Mouse (Mus musculus): ENCODE measurements around the gene Slc7a5.
A peak's percentile ranks its signal among the peaks of the same experiment; 100 is the strongest.

The Slc7a5 gene

GRCm38 (mm10) chr8:121936391-121936790, 28.9 kb upstream of the Slc7a5 start:
- no peak for DNase-seq (ENCODE audit: low read depth, low spot score)

- DNase-seq (ENCODE audit: low read depth, low spot score) = peak; percentile 74
Observed at GRCm38 (mm10) chr8:121935341-121936294, 28.1 kb upstream of the Slc7a5 start.

GRCm38 (mm10) chr8:121934923-121935322, 27.4 kb upstream of the Slc7a5 start:
- no peak for DNase-seq (ENCODE audit: low read depth, low spot score)

- peak; percentile 53 for DNase-seq (ENCODE audit: low read depth, low spot score)
Observed at GRCm38 (mm10) chr8:121934506-121934905, 27.0 kb upstream of the Slc7a5 start.

- DNase-seq (ENCODE audit: low read depth, low spot score) = peak; percentile 40
Observed at GRCm38 (mm10) chr8:121932668-121933520, 25.4 kb upstream of the Slc7a5 start.

GRCm38 (mm10) chr8:121932026-121932667, 24.7 kb upstream of the Slc7a5 start:
- no peak for DNase-seq (ENCODE audit: low read depth, low spot score)

GRCm38 (mm10) chr8:121931571-121931970, 24.1 kb upstream of the Slc7a5 start:
- peak; percentile 75 for DNase-seq (ENCODE audit: low read depth, low spot score)

GRCm38 (mm10) chr8:121930047-121930446, 22.6 kb upstream of the Slc7a5 start:
- no peak for DNase-seq (ENCODE audit: low read depth, low spot score)

GRCm38 (mm10) chr8:121927316-121927715, 19.8 kb upstream of the Slc7a5 start:
- peak; percentile 80 for DNase-seq (ENCODE audit: low read depth, low spot score)

- DNase-seq (ENCODE audit: low read depth, low spot score) = no peak
Observed at GRCm38 (mm10) chr8:121926266-121926665, 18.8 kb upstream of the Slc7a5 start.

GRCm38 (mm10) chr8:121925624-121926023, 18.1 kb upstream of the Slc7a5 start:
- DNase-seq (ENCODE audit: low read depth, low spot score) = peak; percentile 91

GRCm38 (mm10) chr8:121924681-121925080, 17.2 kb upstream of the Slc7a5 start:
- no peak for DNase-seq (ENCODE audit: low read depth, low spot score)

GRCm38 (mm10) chr8:121922101-121922500, 14.6 kb upstream of the Slc7a5 start:
- no peak for DNase-seq (ENCODE audit: low read depth, low spot score)

GRCm38 (mm10) chr8:121921582-121921981, 14.1 kb upstream of the Slc7a5 start:
- no peak for DNase-seq (ENCODE audit: low read depth, low spot score)

- DNase-seq (ENCODE audit: low read depth, low spot score) = no peak
Observed at GRCm38 (mm10) chr8:121919731-121920130, 12.2 kb upstream of the Slc7a5 start.

GRCm38 (mm10) chr8:121919158-121919557, 11.7 kb upstream of the Slc7a5 start:
- peak; percentile 43 for DNase-seq (ENCODE audit: low read depth, low spot score)

GRCm38 (mm10) chr8:121913378-121913777, 5.9 kb upstream of the Slc7a5 start:
- no peak for DNase-seq (ENCODE audit: low read depth, low spot score)

- DNase-seq (ENCODE audit: low read depth, low spot score) = no peak
Observed at GRCm38 (mm10) chr8:121912831-121913230, 5.3 kb upstream of the Slc7a5 start.

GRCm38 (mm10) chr8:121911987-121912386, 4.5 kb upstream of the Slc7a5 start:
- DNase-seq (ENCODE audit: low read depth, low spot score) = no peak

GRCm38 (mm10) chr8:121911400-121911799, 3.9 kb upstream of the Slc7a5 start:
- no peak for DNase-seq (ENCODE audit: low read depth, low spot score)

GRCm38 (mm10) chr8:121909663-121910062, 2.2 kb upstream of the Slc7a5 start:
- peak; percentile 79 for DNase-seq (ENCODE audit: low read depth, low spot score)

- DNase-seq (ENCODE audit: low read depth, low spot score) = no peak
Observed at GRCm38 (mm10) chr8:121909148-121909541, 1.7 kb upstream of the Slc7a5 start.

Data from ZHBTc4 (cell line).